Mouse (Mus musculus): Measurements from ENCODE around the gene Mc3r. TPM values are rescaled to one million over a fixed set of nuclear protein-coding genes. Genes with fewer than 3 reads are reported as not detected.

Mc3r gene
- polyA plus RNA-seq, 1 experiment, result not detected

DNA sequence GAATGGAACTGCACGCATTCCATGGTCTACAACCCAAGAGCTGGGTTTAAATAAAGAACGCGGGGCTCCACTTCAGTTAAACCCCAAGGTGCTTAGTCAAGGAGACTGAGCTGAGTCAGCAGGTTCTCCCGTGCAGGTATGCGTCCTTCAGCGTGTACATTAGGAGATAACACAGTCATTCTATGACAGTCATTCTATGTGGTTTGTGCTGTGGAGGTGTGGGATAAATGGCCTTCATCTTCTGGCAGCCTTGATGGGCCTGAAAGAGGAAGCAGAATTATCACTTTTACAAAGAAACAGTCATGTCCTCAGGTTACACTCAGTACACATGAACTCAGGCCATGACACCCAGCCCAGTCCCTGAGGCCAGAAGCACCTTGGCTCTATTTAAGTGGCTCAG is 14.9 kb downstream of the Mc3r start:
- H3K4me1 ChIP-seq (ENCODE audit: control insufficient read depth, insufficient read depth, insufficient read length), result no peaks in the 10 kb centered on the region
- no peak for TF ChIP-seq CTCF (IDR thresholded peaks at IDR 0.05; ENCODE audit: extremely low read depth, insufficient read depth, insufficient read length, insufficient replicate concordance)
- no peak for TF ChIP-seq POLR2A (IDR thresholded peaks at IDR 0.05; ENCODE audit: low read depth, low read length)
- WGBS, result 95% methylated on average over 6 of the region's 6 CpGs
- H3K4me3 ChIP-seq (ENCODE audit: extremely low read depth, insufficient read depth, insufficient read length), result no peak overlapping the region
- H3K36me3 ChIP-seq (ENCODE audit: control insufficient read depth, insufficient read depth, low read length), result no peaks in the 10 kb centered on the region
- no peak for DNase-seq (ENCODE audit: low read depth in 1 of 2, low spot score in 2 of 2)
- no peaks in the 10 kb centered on the region for H3K27me3 ChIP-seq (ENCODE audit: control insufficient read depth, insufficient read depth, low read length)
- no peak overlapping the region for H3K27ac ChIP-seq (ENCODE audit: insufficient read depth, low read length)

DNA sequence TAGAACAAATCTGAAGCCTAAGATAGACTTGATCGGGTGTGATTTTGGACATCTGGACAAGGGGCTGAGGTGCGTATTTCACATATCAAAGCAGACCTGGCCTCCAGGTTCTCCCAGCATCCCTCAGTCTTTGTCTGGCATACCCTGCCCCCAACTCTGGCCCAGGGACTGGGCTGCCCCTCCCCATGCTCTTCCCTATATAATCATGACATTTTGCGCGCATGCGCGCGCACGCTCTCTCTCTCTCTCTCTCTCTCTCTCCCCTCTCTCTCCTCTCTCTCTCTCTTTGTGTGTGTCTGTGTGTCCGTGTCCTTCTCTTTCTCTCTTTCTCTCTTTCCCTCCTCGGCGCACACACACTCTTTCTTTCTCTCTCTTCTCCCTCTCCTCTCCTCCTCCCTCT is 21.6 kb downstream of the Mc3r start:
- Histone ChIP-seq H3K27me3 (ENCODE audit: control insufficient read depth, insufficient read depth, low read length) (no peaks in the 10 kb centered on the region), H3K4me3 (ENCODE audit: extremely low read depth, insufficient read depth, insufficient read length) (no peak overlapping the region), H3K4me1 (ENCODE audit: control insufficient read depth, insufficient read depth, insufficient read length) (no peaks in the 10 kb centered on the region), H3K36me3 (ENCODE audit: control insufficient read depth, insufficient read depth, low read length) (no peaks in the 10 kb centered on the region), H3K27ac (ENCODE audit: insufficient read depth, low read length) (no peak overlapping the region)
- TF ChIP-seq POLR2A (IDR thresholded peaks at IDR 0.05; ENCODE audit: low read depth, low read length) (no peak), CTCF (IDR thresholded peaks at IDR 0.05; ENCODE audit: extremely low read depth, insufficient read depth, insufficient read length, insufficient replicate concordance) (no peak)
- DNase-seq (ENCODE audit: low read depth in 1 of 2, low spot score in 2 of 2), result no peak
- WGBS, result 94% methylated on average over 11 of the region's 11 CpGs

DNA sequence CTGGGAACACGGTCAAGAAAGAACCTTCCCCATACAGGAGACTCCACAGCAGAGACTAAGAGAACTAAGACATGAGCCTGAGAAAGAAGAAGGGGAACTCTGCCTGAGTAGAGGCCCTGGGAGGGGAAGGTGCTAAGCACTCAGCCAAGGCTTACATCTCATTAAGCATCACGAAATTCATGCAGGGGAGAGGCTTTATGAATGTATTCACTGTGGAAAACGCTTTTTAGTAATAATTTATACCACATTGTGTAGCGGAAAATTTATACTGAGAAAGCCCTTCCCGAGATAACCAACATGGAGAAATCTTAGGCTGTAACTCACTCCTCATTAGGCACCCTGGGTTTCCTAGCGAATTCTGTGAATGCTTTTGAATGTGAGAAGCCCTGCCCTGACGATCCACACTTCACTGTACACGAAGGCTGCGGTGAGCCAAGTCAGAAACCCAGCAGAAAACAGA is 22.2 kb downstream of the Mc3r start:
- TF ChIP-seq POLR2A (IDR thresholded peaks at IDR 0.05; ENCODE audit: low read depth, low read length), result no peak
- no peak for TF ChIP-seq CTCF (IDR thresholded peaks at IDR 0.05; ENCODE audit: extremely low read depth, insufficient read depth, insufficient read length, insufficient replicate concordance)
- no peaks in the 10 kb centered on the region for H3K27me3 ChIP-seq (ENCODE audit: control insufficient read depth, insufficient read depth, low read length)
- no peaks in the 10 kb centered on the region for H3K4me1 ChIP-seq (ENCODE audit: control insufficient read depth, insufficient read depth, insufficient read length)
- no peaks in the 10 kb centered on the region for H3K36me3 ChIP-seq (ENCODE audit: control insufficient read depth, insufficient read depth, low read length)
- H3K4me3 ChIP-seq (ENCODE audit: extremely low read depth, insufficient read depth, insufficient read length), result no peak overlapping the region
- 56% methylated on average over 9 of the region's 9 CpGs for WGBS
- no peak overlapping the region for H3K27ac ChIP-seq (ENCODE audit: insufficient read depth, low read length)
- DNase-seq (ENCODE audit: low read depth in 1 of 2, low spot score in 2 of 2), result no peak

DNA sequence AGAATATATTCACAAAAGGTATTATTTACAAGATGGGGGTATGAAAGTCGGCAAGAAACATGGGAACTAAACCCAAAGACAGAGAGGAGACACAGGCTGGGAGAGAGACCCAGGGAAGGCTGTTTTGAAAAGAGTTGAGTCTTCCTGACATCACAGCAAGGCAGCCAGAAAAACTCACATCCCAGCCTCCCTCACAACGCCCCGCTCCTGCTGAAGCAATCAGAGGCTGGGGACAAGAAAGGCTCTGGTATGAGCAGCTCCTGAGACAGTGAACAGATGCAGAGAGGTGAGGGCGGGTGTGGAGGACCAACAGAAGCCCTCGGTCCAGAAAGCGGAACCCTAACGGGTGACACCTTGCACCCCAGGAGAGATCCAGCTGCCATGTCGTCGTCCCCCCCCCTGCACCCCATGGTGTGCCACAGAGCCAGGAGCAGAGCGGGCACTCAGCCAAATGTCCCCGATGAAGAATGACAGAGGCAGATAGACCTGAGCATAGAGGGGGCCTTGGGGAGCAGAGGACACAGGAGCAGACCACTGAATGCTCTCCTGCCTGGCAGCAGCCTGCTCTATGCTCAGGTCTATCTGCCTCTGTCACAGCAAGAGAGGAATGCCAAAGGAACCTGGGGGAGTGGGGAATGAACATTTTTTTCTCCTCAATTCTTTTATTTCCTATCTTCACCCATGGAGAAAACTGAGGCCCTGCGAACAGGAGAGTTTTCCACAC is 22.8 kb downstream of the Mc3r start:
- Histone ChIP-seq H3K27me3 (ENCODE audit: control insufficient read depth, insufficient read depth, low read length) (no peaks in the 10 kb centered on the region), H3K36me3 (ENCODE audit: control insufficient read depth, insufficient read depth, low read length) (no peaks in the 10 kb centered on the region), H3K4me3 (ENCODE audit: extremely low read depth, insufficient read depth, insufficient read length) (no peak overlapping the region), H3K4me1 (ENCODE audit: control insufficient read depth, insufficient read depth, insufficient read length) (no peaks in the 10 kb centered on the region), H3K27ac (ENCODE audit: insufficient read depth, low read length) (no peak overlapping the region)
- DNase-seq (ENCODE audit: low read depth in 1 of 2, low spot score in 2 of 2), result no peak
- 78% methylated on average over 12 of the region's 12 CpGs for WGBS
- TF ChIP-seq CTCF (IDR thresholded peaks at IDR 0.05; ENCODE audit: extremely low read depth, insufficient read depth, insufficient read length, insufficient replicate concordance) (no peak), POLR2A (IDR thresholded peaks at IDR 0.05; ENCODE audit: low read depth, low read length) (no peak)

DNA sequence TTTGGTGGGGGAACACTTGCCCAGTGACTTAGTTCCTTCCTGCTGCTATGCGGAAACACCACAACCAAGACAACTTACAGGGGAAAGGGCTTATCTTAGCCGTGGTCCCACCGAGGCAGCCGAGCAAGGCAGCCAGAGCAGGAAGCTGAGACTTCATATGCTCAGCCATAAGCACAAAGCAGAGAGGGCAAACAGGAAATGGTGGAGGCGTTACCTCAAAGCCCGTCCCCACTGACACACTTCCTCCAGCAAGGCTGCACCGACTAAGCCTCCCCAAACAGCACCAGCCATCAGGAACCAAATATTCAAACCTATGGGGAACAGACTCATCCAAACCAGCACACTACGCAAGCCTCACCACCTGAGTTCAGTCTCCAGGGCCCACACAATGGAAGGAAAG is 26.4 kb downstream of the Mc3r start:
- TF ChIP-seq CTCF (IDR thresholded peaks at IDR 0.05; ENCODE audit: extremely low read depth, insufficient read depth, insufficient read length, insufficient replicate concordance) (no peak), POLR2A (IDR thresholded peaks at IDR 0.05; ENCODE audit: low read depth, low read length) (no peak)
- DNase-seq (ENCODE audit: low read depth in 1 of 2, low spot score in 2 of 2), result no peak
- H3K27me3 ChIP-seq (ENCODE audit: control insufficient read depth, insufficient read depth, low read length), result no peaks in the 10 kb centered on the region
- no peak overlapping the region for H3K4me3 ChIP-seq (ENCODE audit: extremely low read depth, insufficient read depth, insufficient read length)
- no peaks in the 10 kb centered on the region for H3K4me1 ChIP-seq (ENCODE audit: control insufficient read depth, insufficient read depth, insufficient read length)
- no peaks in the 10 kb centered on the region for H3K36me3 ChIP-seq (ENCODE audit: control insufficient read depth, insufficient read depth, low read length)
- WGBS, result 36% methylated on average over 8 of the region's 8 CpGs
- H3K27ac ChIP-seq (ENCODE audit: insufficient read depth, low read length), result no peak overlapping the region

DNA sequence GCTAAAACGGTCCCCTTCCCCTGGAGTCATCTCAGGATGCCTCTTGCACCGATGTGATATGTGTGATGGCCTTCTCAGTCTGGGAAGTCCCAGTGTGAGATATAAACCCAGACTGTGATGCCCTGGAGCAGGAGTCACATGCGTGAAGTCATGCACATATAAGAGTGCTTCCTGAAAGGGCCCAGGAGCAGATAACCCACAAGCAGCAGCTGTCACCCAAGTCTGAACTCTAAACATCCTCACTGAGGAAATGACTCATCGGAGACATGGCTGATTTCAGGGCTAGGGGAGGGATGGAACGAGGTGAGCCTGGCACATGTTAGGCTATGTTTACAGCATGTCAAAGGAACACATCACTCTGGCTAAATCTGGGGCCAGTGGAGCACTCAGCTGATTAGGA is 27.9 kb downstream of the Mc3r start:
- TF ChIP-seq CTCF (IDR thresholded peaks at IDR 0.05; ENCODE audit: extremely low read depth, insufficient read depth, insufficient read length, insufficient replicate concordance) (no peak), POLR2A (IDR thresholded peaks at IDR 0.05; ENCODE audit: low read depth, low read length) (no peak)
- Histone ChIP-seq H3K27ac (ENCODE audit: insufficient read depth, low read length) (no peak overlapping the region), H3K4me1 (ENCODE audit: control insufficient read depth, insufficient read depth, insufficient read length) (no peaks in the 10 kb centered on the region), H3K27me3 (ENCODE audit: control insufficient read depth, insufficient read depth, low read length) (no peaks in the 10 kb centered on the region), H3K36me3 (ENCODE audit: control insufficient read depth, insufficient read depth, low read length) (no peaks in the 10 kb centered on the region), H3K4me3 (ENCODE audit: extremely low read depth, insufficient read depth, insufficient read length) (no peak overlapping the region)
- DNase-seq (ENCODE audit: low read depth in 1 of 2, low spot score in 2 of 2), result no peak
- 39% methylated on average over 5 of the region's 5 CpGs for WGBS

DNA sequence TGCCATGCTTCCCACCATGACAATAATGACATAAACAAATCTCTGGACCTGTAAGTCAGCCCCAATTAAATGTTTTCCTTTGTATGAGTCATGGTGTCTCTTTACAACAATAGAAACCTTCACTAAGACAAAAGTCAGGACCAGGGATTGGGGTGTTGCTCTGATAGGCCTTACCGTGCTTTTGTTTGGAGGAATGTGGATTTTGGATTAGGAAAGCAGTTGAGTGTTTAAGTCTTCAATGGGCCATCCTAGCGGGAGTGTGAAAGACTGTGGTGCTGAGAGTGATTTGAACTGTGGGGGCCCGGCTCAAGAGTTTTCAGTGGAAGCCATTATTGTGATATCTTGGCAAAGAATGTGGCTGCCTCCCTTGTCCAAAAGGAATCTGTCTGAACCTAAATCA is 30.7 kb downstream of the Mc3r start:
- no peaks in the 10 kb centered on the region for H3K27me3 ChIP-seq (ENCODE audit: control insufficient read depth, insufficient read depth, low read length)
- H3K4me1 ChIP-seq (ENCODE audit: control insufficient read depth, insufficient read depth, insufficient read length), result no peaks in the 10 kb centered on the region
- H3K4me3 ChIP-seq (ENCODE audit: extremely low read depth, insufficient read depth, insufficient read length), result no peak overlapping the region
- no peak for TF ChIP-seq POLR2A (IDR thresholded peaks at IDR 0.05; ENCODE audit: low read depth, low read length)
- no peak for TF ChIP-seq CTCF (IDR thresholded peaks at IDR 0.05; ENCODE audit: extremely low read depth, insufficient read depth, insufficient read length, insufficient replicate concordance)
- 79% methylated on average over 3 of the region's 3 CpGs for WGBS
- DNase-seq (ENCODE audit: low read depth in 1 of 2, low spot score in 2 of 2), result no peak
- H3K36me3 ChIP-seq (ENCODE audit: control insufficient read depth, insufficient read depth, low read length), result no peaks in the 10 kb centered on the region
- no peak overlapping the region for H3K27ac ChIP-seq (ENCODE audit: insufficient read depth, low read length)
